8 mouse cellular contexts compared by ENCODE assay signal in genomic region chr17:5201859-5202598, GRCm38 (mm10).
DNase-seq lines count a peak whose midpoint lies in the region; ATAC-seq and TF ChIP-seq lines count a peak whose summit lies in the region.

No protein-coding gene starts in this region.

- H3K27ac ChIP-seq in kidney, embryonic 15.5 days: no peak overlapping the region
- peak overlapping the region; percentile 44; the same call in 1 of the 2 replicates for H3K27ac ChIP-seq in lung, postnatal 0 days (ENCODE audit: low read length)

- H3K4me3 ChIP-seq in kidney, embryonic 15.5 days (replicated peaks): no peak overlapping the region
- H3K4me3 ChIP-seq in lung, postnatal 0 days (ENCODE audit: low read depth, low read length): no peak overlapping the region

- TF ChIP-seq EP300 in lung, postnatal 0 days (IDR thresholded peaks at IDR 0.05): no peak

- peak; percentile 82 for TF ChIP-seq CTCF in brain, embryonic 14.5 days (IDR thresholded peaks at IDR 0.05; ENCODE audit: borderline replicate concordance, extremely low read depth, insufficient read depth, insufficient read length)
- TF ChIP-seq CTCF in lung, postnatal 0 days (IDR thresholded peaks at IDR 0.05): peak; percentile 93

- no peak for TF ChIP-seq POLR2A in brain, embryonic 14.5 days (IDR thresholded peaks at IDR 0.05; ENCODE audit: borderline replicate concordance, extremely low read depth, insufficient read depth, insufficient read length, poor library complexity, severe bottlenecking)

- no peaks in the 10 kb centered on the region for H3K36me3 ChIP-seq in kidney, embryonic 15.5 days
- no peaks in the 10 kb centered on the region for H3K36me3 ChIP-seq in lung, postnatal 0 days (ENCODE audit: insufficient read depth, low read length)
- H3K36me3 ChIP-seq in splenic B cell, adult 2 months (ENCODE audit: control insufficient read depth, insufficient read depth, low read length, poor library complexity, severe bottlenecking): no peaks in the 10 kb centered on the region; the same call in 1 of the 2 replicates

- H3K4me1 ChIP-seq in kidney, embryonic 15.5 days: peaks cover 39% of the 10 kb centered on the region
- peaks cover 14% of the 10 kb centered on the region; the same call in 1 of the 2 replicates for H3K4me1 ChIP-seq in lung, postnatal 0 days (ENCODE audit: insufficient read depth, low read depth, low read length)

- H3K27me3 ChIP-seq in kidney, embryonic 15.5 days: no peaks in the 10 kb centered on the region
- no peaks in the 10 kb centered on the region for H3K27me3 ChIP-seq in lung, postnatal 0 days (replicated peaks; ENCODE audit: insufficient read depth, low read length)
- no peaks in the 10 kb centered on the region for H3K27me3 ChIP-seq in splenic B cell, adult 2 months (ENCODE audit: control insufficient read depth, insufficient read depth, low read length, poor library complexity, severe bottlenecking)

- no peak overlapping the region for H3K4me2 ChIP-seq in kidney, embryonic 15.5 days
- H3K4me2 ChIP-seq in lung, postnatal 0 days (replicated peaks; ENCODE audit: low read depth, low read length): 0 out of 2 replicates have a peak overlapping the region, but pooled peaks have one; percentile 2

- no peak for ATAC-seq in cerebellum, adult (ENCODE audit: insufficient number of reproducible peaks, low FRiP score, low TSS enrichment)
- peak; percentile 59; the same call in 1 of the 2 replicates for ATAC-seq in kidney, embryonic 15.5 days (replicated peaks; ENCODE audit: low FRiP score)
- peak; percentile 54 for ATAC-seq in lung, postnatal 0 days

- no peak overlapping the region for H3K9ac ChIP-seq in kidney, embryonic 15.5 days
- H3K9ac ChIP-seq in lung, postnatal 0 days (replicated peaks; ENCODE audit: low read depth): no peak overlapping the region

- peak; percentile 60 to 74 for DNase-seq in cerebellum, adult 18-20 months
- peak; percentile 84 for DNase-seq in 416B (ENCODE audit: low read depth)
- peak; percentile 84 for DNase-seq in brain, embryonic 14.5 days (ENCODE audit: low read depth)
- peak; percentile 81 for DNase-seq in heart, adult 8-10 months (ENCODE audit: low spot score)
- DNase-seq in lung, postnatal 0 days (ENCODE audit: low spot score): peak; percentile 92
- DNase-seq in splenic B cell, adult 2 months (ENCODE audit: low read depth, low spot score): peak; percentile 73

- 75% methylated on average over 6 of the region's 6 CpGs for WGBS in kidney, embryonic 15.5 days
- 37% methylated on average over 6 of the region's 6 CpGs for WGBS in lung, postnatal 0 days

- H3K9me3 ChIP-seq in kidney, embryonic 15.5 days (replicated peaks): no peaks in the 10 kb centered on the region
- H3K9me3 ChIP-seq in lung, postnatal 0 days (ENCODE audit: low read length): no peaks in the 10 kb centered on the region
